Mouse (Mus musculus): ENCODE measurements around the gene Hoxb2. TPM values are rescaled to one million over a fixed set of nuclear protein-coding genes. Genes with fewer than 3 reads are reported as not detected.

Gene Hoxb2
- polyA plus RNA-seq, 1 experiment = 0.20 TPM

GRCm38 (mm10) chr11:96344061-96344877 lies 6.1 kb upstream of the Hoxb2 start:
- Histone ChIP-seq H3K36me3 (ENCODE audit: control insufficient read depth, insufficient read depth, low read length) (no peaks in the 10 kb centered on the region), H3K27ac (ENCODE audit: control insufficient read depth, insufficient read depth, low read depth, low read length) (no peak overlapping the region), H3K4me1 (ENCODE audit: control insufficient read depth, insufficient read depth, low read length) (peaks cover 18% of the 10 kb centered on the region), H3K27me3 (ENCODE audit: control insufficient read depth, insufficient read depth, low read length) (peaks cover 22% of the 10 kb centered on the region), H3K4me3 (ENCODE audit: control insufficient read depth, low read depth, low read length) (no peak overlapping the region; the same call in 1 of the 2 replicates)
- TF ChIP-seq CTCF (IDR thresholded peaks at IDR 0.05; ENCODE audit: control insufficient read depth, insufficient read depth, insufficient replicate concordance, low read depth, low read length) (no peak), POLR2A (IDR thresholded peaks at IDR 0.05; ENCODE audit: control insufficient read depth, low read depth, low read length) (no peak)

- Histone ChIP-seq H3K4me1 (ENCODE audit: control insufficient read depth, insufficient read depth, low read length) (peaks cover 19% of the 10 kb centered on the region), H3K36me3 (ENCODE audit: control insufficient read depth, insufficient read depth, low read length) (no peaks in the 10 kb centered on the region), H3K27ac (ENCODE audit: control insufficient read depth, insufficient read depth, low read depth, low read length) (no peak overlapping the region), H3K4me3 (ENCODE audit: control insufficient read depth, low read depth, low read length) (no peak overlapping the region), H3K27me3 (ENCODE audit: control insufficient read depth, insufficient read depth, low read length) (peaks cover 22% of the 10 kb centered on the region)
- no peak for TF ChIP-seq CTCF (IDR thresholded peaks at IDR 0.05; ENCODE audit: control insufficient read depth, insufficient read depth, insufficient replicate concordance, low read depth, low read length)
- TF ChIP-seq POLR2A (IDR thresholded peaks at IDR 0.05; ENCODE audit: control insufficient read depth, low read depth, low read length) = no peak
These were observed 5.5 kb upstream of the Hoxb2 start for GRCm38 (mm10) chr11:96344878-96345159.

GRCm38 (mm10) chr11:96345220-96345892 lies 5.0 kb upstream of the Hoxb2 start:
- peaks cover 20% of the 10 kb centered on the region for H3K4me1 ChIP-seq (ENCODE audit: control insufficient read depth, insufficient read depth, low read length)
- no peaks in the 10 kb centered on the region for H3K36me3 ChIP-seq (ENCODE audit: control insufficient read depth, insufficient read depth, low read length)
- peak overlapping the region; percentile 0 for H3K4me3 ChIP-seq (ENCODE audit: control insufficient read depth, low read depth, low read length)
- TF ChIP-seq CTCF (IDR thresholded peaks at IDR 0.05; ENCODE audit: control insufficient read depth, insufficient read depth, insufficient replicate concordance, low read depth, low read length) (no peak), POLR2A (IDR thresholded peaks at IDR 0.05; ENCODE audit: control insufficient read depth, low read depth, low read length) (no peak)
- H3K27me3 ChIP-seq (ENCODE audit: control insufficient read depth, insufficient read depth, low read length) = peaks cover 21% of the 10 kb centered on the region
- H3K27ac ChIP-seq (ENCODE audit: control insufficient read depth, insufficient read depth, low read depth, low read length) = no peak overlapping the region

- H3K4me3 ChIP-seq (ENCODE audit: control insufficient read depth, low read depth, low read length) = peak overlapping the region; percentile 0
These were observed 4.2 kb upstream of the Hoxb2 start for GRCm38 (mm10) chr11:96345893-96346806.

GRCm38 (mm10) chr11:96346916-96347520 lies 3.3 kb upstream of the Hoxb2 start:
- H3K4me1 ChIP-seq (ENCODE audit: control insufficient read depth, insufficient read depth, low read length) = peaks cover 14% of the 10 kb centered on the region

More at GRCm38 (mm10) chr11:96345893-96346806, 4.2 kb upstream of the Hoxb2 start:
- Histone ChIP-seq H3K36me3 (ENCODE audit: control insufficient read depth, insufficient read depth, low read length) (no peaks in the 10 kb centered on the region), H3K27me3 (ENCODE audit: control insufficient read depth, insufficient read depth, low read length) (peaks cover 18% of the 10 kb centered on the region), H3K4me1 (ENCODE audit: control insufficient read depth, insufficient read depth, low read length) (peaks cover 20% of the 10 kb centered on the region), H3K27ac (ENCODE audit: control insufficient read depth, insufficient read depth, low read depth, low read length) (no peak overlapping the region)
- no peak for TF ChIP-seq POLR2A (IDR thresholded peaks at IDR 0.05; ENCODE audit: control insufficient read depth, low read depth, low read length)
- no peak for TF ChIP-seq CTCF (IDR thresholded peaks at IDR 0.05; ENCODE audit: control insufficient read depth, insufficient read depth, insufficient replicate concordance, low read depth, low read length)

GRCm38 (mm10) chr11:96347717-96348116 lies 2.6 kb upstream of the Hoxb2 start:
- TF ChIP-seq CTCF (IDR thresholded peaks at IDR 0.05; ENCODE audit: control insufficient read depth, insufficient read depth, insufficient replicate concordance, low read depth, low read length) (no peak), POLR2A (IDR thresholded peaks at IDR 0.05; ENCODE audit: control insufficient read depth, low read depth, low read length) (no peak)
- Histone ChIP-seq H3K27ac (ENCODE audit: control insufficient read depth, insufficient read depth, low read depth, low read length) (no peak overlapping the region), H3K36me3 (ENCODE audit: control insufficient read depth, insufficient read depth, low read length) (no peaks in the 10 kb centered on the region), H3K4me3 (ENCODE audit: control insufficient read depth, low read depth, low read length) (no peak overlapping the region), H3K4me1 (ENCODE audit: control insufficient read depth, insufficient read depth, low read length) (peaks cover 14% of the 10 kb centered on the region), H3K27me3 (ENCODE audit: control insufficient read depth, insufficient read depth, low read length) (peaks cover 19% of the 10 kb centered on the region)

More at GRCm38 (mm10) chr11:96346916-96347520, 3.3 kb upstream of the Hoxb2 start:
- H3K27ac ChIP-seq (ENCODE audit: control insufficient read depth, insufficient read depth, low read depth, low read length) = no peak overlapping the region
- TF ChIP-seq POLR2A (IDR thresholded peaks at IDR 0.05; ENCODE audit: control insufficient read depth, low read depth, low read length) (no peak), CTCF (IDR thresholded peaks at IDR 0.05; ENCODE audit: control insufficient read depth, insufficient read depth, insufficient replicate concordance, low read depth, low read length) (no peak)
- H3K36me3 ChIP-seq (ENCODE audit: control insufficient read depth, insufficient read depth, low read length) = no peaks in the 10 kb centered on the region
- no peak overlapping the region for H3K4me3 ChIP-seq (ENCODE audit: control insufficient read depth, low read depth, low read length)
- H3K27me3 ChIP-seq (ENCODE audit: control insufficient read depth, insufficient read depth, low read length) = peaks cover 15% of the 10 kb centered on the region

Measured in testis, adult 2 months (tissue).